8 mouse cellular contexts compared by ENCODE assay signal in genomic region chr13:54687575-54688424, GRCm38 (mm10). TPM values are rescaled to one million over a fixed set of nuclear protein-coding genes. Genes with fewer than 3 reads are reported as not detected.
DNase-seq lines count a peak whose midpoint lies in the region; ATAC-seq lines count a peak whose summit lies in the region.

No protein-coding gene starts in this region.

- under 1% methylated on average over 79 of the region's 82 CpGs for WGBS in heart, embryonic 13.5 days
- under 1% methylated on average over 79 of the region's 82 CpGs for WGBS in liver, embryonic 13.5 days (ENCODE audit: insufficient replicate concordance)
- under 1% methylated on average over 81 of the region's 82 CpGs for WGBS in stomach, embryonic 16.5 days

- H3K9ac ChIP-seq in heart, embryonic 13.5 days = peak overlapping the region; percentile 92
- peak overlapping the region; percentile 95 for H3K9ac ChIP-seq in liver, embryonic 13.5 days
- H3K9ac ChIP-seq in stomach, embryonic 16.5 days (ENCODE audit: low read length) = peak overlapping the region; percentile 90

- peak; percentile 88 for ATAC-seq in heart, embryonic 13.5 days (ENCODE audit: extremely low read depth, insufficient number of reproducible peaks, low FRiP score, low TSS enrichment)
- ATAC-seq in liver, embryonic 13.5 days (ENCODE audit: low read depth) = peak; percentile 80
- ATAC-seq in stomach, embryonic 16.5 days (ENCODE audit: insufficient read depth, low FRiP score) = peak; percentile 91

- H3K36me3 ChIP-seq in heart, embryonic 13.5 days = peaks cover 20% of the 10 kb centered on the region
- H3K36me3 ChIP-seq in liver, embryonic 13.5 days = peaks cover 24% of the 10 kb centered on the region
- 0 out of 2 replicates have a peak, but pooled peaks cover 2% of the 10 kb centered on the region for H3K36me3 ChIP-seq in stomach, embryonic 16.5 days (ENCODE audit: control insufficient read depth, insufficient read depth, low read length)

- H3K27me3 ChIP-seq in heart, embryonic 13.5 days (replicated peaks) = no peaks in the 10 kb centered on the region
- no peaks in the 10 kb centered on the region for H3K27me3 ChIP-seq in liver, embryonic 13.5 days
- no peaks in the 10 kb centered on the region for H3K27me3 ChIP-seq in stomach, embryonic 16.5 days (ENCODE audit: control insufficient read depth, insufficient read depth, low read length)

- no peaks in the 10 kb centered on the region for H3K9me3 ChIP-seq in heart, embryonic 13.5 days
- no peaks in the 10 kb centered on the region for H3K9me3 ChIP-seq in liver, embryonic 13.5 days (replicated peaks)
- H3K9me3 ChIP-seq in stomach, embryonic 16.5 days (replicated peaks; ENCODE audit: control insufficient read depth, low read length) = no peaks in the 10 kb centered on the region

- H3K27ac ChIP-seq in brown adipose tissue, adult 24 weeks (replicated peaks; ENCODE audit: low read depth, low read length) = peak overlapping the region; percentile 99
- H3K27ac ChIP-seq in heart, embryonic 13.5 days (replicated peaks) = peak overlapping the region; percentile 93
- H3K27ac ChIP-seq in liver, embryonic 13.5 days = peak overlapping the region; percentile 96
- peak overlapping the region; percentile 99 for H3K27ac ChIP-seq in stomach, embryonic 16.5 days (ENCODE audit: low read length)

- peaks cover 22% of the 10 kb centered on the region for H3K4me1 ChIP-seq in brown adipose tissue, adult 24 weeks (ENCODE audit: control insufficient read depth, insufficient read depth, insufficient read length, low read length)
- peaks cover 71% of the 10 kb centered on the region for H3K4me1 ChIP-seq in heart, embryonic 13.5 days
- H3K4me1 ChIP-seq in liver, embryonic 13.5 days (replicated peaks) = peaks cover 87% of the 10 kb centered on the region
- H3K4me1 ChIP-seq in stomach, embryonic 16.5 days (ENCODE audit: control insufficient read depth, insufficient read depth, low read length) = peaks cover 37% of the 10 kb centered on the region

- H3K4me2 ChIP-seq in heart, embryonic 13.5 days = peak overlapping the region; percentile 87
- H3K4me2 ChIP-seq in liver, embryonic 13.5 days = peak overlapping the region; percentile 83
- H3K4me2 ChIP-seq in stomach, embryonic 16.5 days (ENCODE audit: low read depth, low read length) = peak overlapping the region; percentile 65

- H3K4me3 ChIP-seq in brown adipose tissue, adult 24 weeks (ENCODE audit: insufficient read depth, low read depth, low read length) = peak overlapping the region; percentile 93
- peak overlapping the region; percentile 93 for H3K4me3 ChIP-seq in heart, embryonic 13.5 days
- peak overlapping the region; percentile 93 for H3K4me3 ChIP-seq in liver, embryonic 13.5 days (replicated peaks)
- H3K4me3 ChIP-seq in stomach, embryonic 16.5 days (replicated peaks; ENCODE audit: low read length) = peak overlapping the region; percentile 95

- DNase-seq in CD4-positive, CD25-positive, alpha-beta regulatory T cell, adult 2 months (ENCODE audit: low read depth, low spot score) = peak; percentile 97
- DNase-seq in fat pad, adult 2 months (ENCODE audit: extremely low read depth, low read depth, low spot score) = peak; percentile 78
- peak; percentile 99 for DNase-seq in kidney, postnatal 10 days
- peak; percentile 95 for DNase-seq in liver, embryonic 13.5 days
- peak; percentile 99 for DNase-seq in neural tube, embryonic 10.5 days (ENCODE audit: extremely low spot score, low spot score)

RNA-seq across cellular contexts. Expression of gene Rnf44, which starts 5.9 kb away (rescaled TPM):
- polyA plus RNA-seq in brown adipose tissue, adult 24 weeks (2012; ENCODE audit: insufficient read depth, insufficient read length, missing spikeins) = 46.7 and 49.4 TPM in 2 replicates
- polyA plus RNA-seq in heart, embryonic 13.5 days (2015; fragmentation: Nextera tagmentation; extraction: Ambion mirVana) = 53.2 and 54.8 TPM in 2 replicates
- polyA plus RNA-seq in liver, embryonic 13.5 days (2015; fragmentation: Nextera tagmentation; extraction: Ambion mirVana) = 23.8 and 24.5 TPM in 2 replicates
- 52.5 and 56.5 TPM in 2 replicates for polyA plus RNA-seq in stomach, embryonic 16.5 days (2015; fragmentation: Nextera tagmentation; extraction: Ambion mirVana)

RNA-seq across cellular contexts. Expression of gene Cdhr2, which starts 13.5 kb away (rescaled TPM):
- not detected in 2 replicates for polyA plus RNA-seq in brown adipose tissue, adult 24 weeks (2012; ENCODE audit: insufficient read depth, insufficient read length, missing spikeins)
- 0.45 TPM in 1 of 2 replicates, not detected in the other for polyA plus RNA-seq in heart, embryonic 13.5 days (2015; fragmentation: Nextera tagmentation; extraction: Ambion mirVana)
- polyA plus RNA-seq in liver, embryonic 13.5 days (2015; fragmentation: Nextera tagmentation; extraction: Ambion mirVana) = 7.8 and 10.5 TPM in 2 replicates
- 9.6 and 9.9 TPM in 2 replicates for polyA plus RNA-seq in stomach, embryonic 16.5 days (2015; fragmentation: Nextera tagmentation; extraction: Ambion mirVana)

Comparison
In these comparisons a context has a peak if more than half of its experiments do, and no peak if none do; other contexts are left out.
1. Peak in every context shown above with its lines: DNase-seq, ATAC-seq, H3K4me3 ChIP-seq and H3K27ac ChIP-seq.